Mouse (Mus musculus) brain, embryonic 14.5 days (tissue): ENCODE measurements around the gene Gm13290.
"Not testable (repeated sequence)": the region's sequence is repeated elsewhere in the genome, so short reads cannot be mapped to it uniquely, and the experiment has no call there.

Source experiments
- CTCF ChIP-seq: fragments of 200-500 bp; IDR thresholded peaks from 2 replicates; pipeline ENCODE4 v1.5.1; 2012; ENCODE audit warnings: inconsistent platforms, mild to moderate bottlenecking, moderate library complexity, borderline replicate concordance; ENCODE audit not compliant: insufficient read depth, insufficient read length; ENCODE audit errors: extremely low read depth
- POLR2A ChIP-seq: fragments of 200-500 bp; IDR thresholded peaks from 2 replicates; pipeline ENCODE4 v1.6.1; 2012; ENCODE audit warnings: mild to moderate bottlenecking, inconsistent platforms, borderline replicate concordance; ENCODE audit not compliant: poor library complexity, insufficient read depth, insufficient read length, severe bottlenecking; ENCODE audit errors: extremely low read depth

- not testable (repeated sequence) for TF ChIP-seq CTCF, POLR2A
These were observed 29.3 kb downstream of the Gm13290 start, which contains the start of gene Gm13287 for GRCm38 (mm10) chr4:88802954-88803353.
